Mouse (Mus musculus): ENCODE data around the gene Ntm.

GRCm38 (mm10) chr9:29595321-29595720 is 367.6 kb downstream of the Ntm start:
- TF ChIP-seq CTCF (IDR thresholded peaks at IDR 0.05) = no peak
- no peak for TF ChIP-seq EP300 (IDR thresholded peaks at IDR 0.05)
